Mouse (Mus musculus): ENCODE data around the gene Lrrk1. TPM values are rescaled to one million over a fixed set of nuclear protein-coding genes. Genes with fewer than 3 reads are reported as not detected.

The Lrrk1 gene
- total RNA-seq, 4 experiments from 2014 or later = 15.9 to 27.3 (median 21.8) TPM

- DNase-seq = peak; percentile 61
These were observed 138.1 kb downstream of the Lrrk1 start for GRCm38 (mm10) chr7:66250030-66250429.

- no peak for DNase-seq
These were observed 138.7 kb downstream of the Lrrk1 start for GRCm38 (mm10) chr7:66249426-66249825.

GRCm38 (mm10) chr7:66249020-66249419 is 139.1 kb downstream of the Lrrk1 start:
- no peak for DNase-seq

GRCm38 (mm10) chr7:66248270-66248669 is 139.9 kb downstream of the Lrrk1 start:
- DNase-seq = no peak

GRCm38 (mm10) chr7:66247274-66248021 is 140.7 kb downstream of the Lrrk1 start:
- DNase-seq = peak; percentile 25

GRCm38 (mm10) chr7:66246716-66247235 is 141.4 kb downstream of the Lrrk1 start:
- no peak for DNase-seq

GRCm38 (mm10) chr7:66245646-66246045 is 142.5 kb downstream of the Lrrk1 start:
- DNase-seq = no peak

- no peak for DNase-seq
These were observed 144.3 kb downstream of the Lrrk1 start for GRCm38 (mm10) chr7:66243766-66244325.

- no peak for DNase-seq
These were observed 146.2 kb downstream of the Lrrk1 start for GRCm38 (mm10) chr7:66241855-66242412.

GRCm38 (mm10) chr7:66238157-66238556 is 150.0 kb downstream of the Lrrk1 start:
- no peak for DNase-seq

GRCm38 (mm10) chr7:66233947-66234516 is 154.1 kb downstream of the Lrrk1 start:
- DNase-seq = no peak

- no peak for DNase-seq
These were observed 154.8 kb downstream of the Lrrk1 start for GRCm38 (mm10) chr7:66233141-66233946.

- DNase-seq = no peak
These were observed 156.3 kb downstream of the Lrrk1 start for GRCm38 (mm10) chr7:66231861-66232260.

GRCm38 (mm10) chr7:66230638-66231550 is 157.3 kb downstream of the Lrrk1 start:
- DNase-seq = no peak

GRCm38 (mm10) chr7:66230246-66230637 is 157.9 kb downstream of the Lrrk1 start:
- DNase-seq = no peak

GRCm38 (mm10) chr7:66229433-66229832 is 158.7 kb downstream of the Lrrk1 start:
- no peak for DNase-seq

GRCm38 (mm10) chr7:66228610-66228920 is 159.6 kb downstream of the Lrrk1 start:
- no peak for DNase-seq

- DNase-seq = no peak
These were observed 160.1 kb downstream of the Lrrk1 start for GRCm38 (mm10) chr7:66227814-66228609.

- no peak for DNase-seq
These were observed 162.3 kb downstream of the Lrrk1 start for GRCm38 (mm10) chr7:66225881-66226280.

- no peak for DNase-seq
These were observed 163.6 kb downstream of the Lrrk1 start for GRCm38 (mm10) chr7:66224541-66224940.

- DNase-seq = no peak
These were observed 164.4 kb downstream of the Lrrk1 start for GRCm38 (mm10) chr7:66223731-66224130.
